Mouse (Mus musculus): ENCODE measurements around the gene Prkcb.

Prkcb gene

DNA sequence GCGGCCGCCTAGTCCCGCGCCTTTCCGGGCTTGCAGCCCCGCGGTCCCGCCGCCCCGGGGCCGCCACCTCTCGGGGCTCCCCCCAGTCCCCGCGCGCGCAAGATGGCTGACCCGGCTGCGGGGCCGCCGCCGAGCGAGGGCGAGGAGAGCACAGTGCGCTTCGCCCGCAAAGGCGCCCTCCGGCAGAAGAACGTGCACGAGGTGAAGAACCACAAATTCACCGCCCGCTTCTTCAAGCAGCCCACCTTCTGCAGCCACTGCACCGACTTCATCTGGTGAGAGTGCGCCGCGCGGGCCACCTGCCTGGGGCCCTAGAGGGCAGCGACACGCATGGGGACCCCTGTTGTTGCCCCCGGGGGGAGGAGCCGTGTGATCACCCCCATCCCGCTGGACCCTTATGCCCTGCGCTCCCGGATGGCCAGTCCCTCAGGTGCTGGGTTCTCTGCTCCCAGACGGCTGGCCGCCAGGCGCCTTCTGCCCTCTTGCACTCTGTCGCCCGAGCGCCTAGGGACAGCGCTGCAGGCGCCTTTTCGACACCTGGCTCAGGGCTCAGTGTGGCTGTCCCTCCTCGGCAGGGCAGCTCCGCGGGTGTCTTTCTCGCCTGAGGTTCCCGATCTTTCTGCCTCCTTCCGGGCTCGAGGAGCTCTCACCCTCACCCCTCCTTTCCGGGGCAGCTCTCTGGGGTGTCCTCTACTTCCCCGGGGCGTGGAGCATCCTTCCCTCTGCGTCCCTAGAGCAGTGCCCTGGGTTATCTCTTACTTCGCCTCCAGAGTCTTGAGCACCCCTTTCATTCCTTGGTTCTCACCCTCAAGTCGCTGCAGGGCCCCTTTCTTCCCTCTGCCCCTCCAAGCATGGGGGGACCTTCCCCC, 926 bp downstream of the Prkcb start:
- in situ Hi-C loops (cut with MboI, MseI) = no loop called here

- in situ Hi-C loops (cut with MboI, MseI) = no loop called here
Observed at GRCm38 (mm10) chr7:122290165-122290564, 1.6 kb downstream of the Prkcb start.

DNA sequence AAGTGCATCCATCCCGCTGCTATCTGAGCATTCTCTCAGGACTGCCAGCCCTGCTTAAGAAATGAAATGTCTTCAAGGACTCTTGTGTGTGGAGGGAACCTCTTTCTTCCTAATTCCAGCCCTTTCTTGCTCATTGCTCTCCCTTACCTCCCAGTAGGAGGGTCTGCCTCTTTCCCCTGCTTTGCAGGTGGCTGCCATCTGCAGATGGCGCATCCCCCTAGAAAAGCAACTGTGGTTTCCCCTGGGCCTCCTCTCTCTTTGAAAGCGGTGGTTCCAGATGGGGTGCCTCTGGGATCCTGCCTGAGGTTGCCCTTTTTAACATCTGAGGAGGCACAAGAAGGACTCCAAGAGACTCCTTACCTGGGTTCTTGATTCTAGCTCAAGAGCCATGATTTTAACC, 2.2 kb downstream of the Prkcb start:
- in situ Hi-C loops (cut with MboI, MseI) = no loop called here

GRCm38 (mm10) chr7:122292151-122292550, 3.6 kb downstream of the Prkcb start:
- in situ Hi-C loops (cut with MboI, MseI) = no loop called here

DNA sequence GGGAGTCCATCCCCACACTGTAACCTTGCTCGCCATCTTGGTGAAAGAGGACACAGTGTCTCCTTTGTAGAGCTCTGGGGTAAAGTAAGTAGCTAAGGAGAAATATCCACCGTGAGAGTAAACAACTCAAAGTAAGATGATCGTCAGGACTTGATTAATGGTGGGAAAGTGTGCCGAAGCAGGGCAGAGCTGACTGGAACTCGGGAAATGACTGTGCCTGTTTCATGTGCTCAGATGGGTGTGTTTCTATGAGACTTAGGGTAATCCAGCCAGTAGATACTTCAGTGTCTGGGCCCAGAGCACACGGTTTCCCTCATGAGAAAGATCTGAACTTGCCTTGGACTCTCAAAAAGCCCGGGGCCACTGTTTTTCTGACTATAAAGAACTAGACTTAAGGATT, 5.6 kb downstream of the Prkcb start:
- in situ Hi-C loops (cut with MboI, MseI) = no loop called here

- in situ Hi-C loops (cut with MboI, MseI) = no loop called here
Observed at GRCm38 (mm10) chr7:122295363-122295762, 6.8 kb downstream of the Prkcb start.

GRCm38 (mm10) chr7:122296331-122296730, 7.8 kb downstream of the Prkcb start:
- in situ Hi-C loops (cut with MboI, MseI) = no loop called here

DNA sequence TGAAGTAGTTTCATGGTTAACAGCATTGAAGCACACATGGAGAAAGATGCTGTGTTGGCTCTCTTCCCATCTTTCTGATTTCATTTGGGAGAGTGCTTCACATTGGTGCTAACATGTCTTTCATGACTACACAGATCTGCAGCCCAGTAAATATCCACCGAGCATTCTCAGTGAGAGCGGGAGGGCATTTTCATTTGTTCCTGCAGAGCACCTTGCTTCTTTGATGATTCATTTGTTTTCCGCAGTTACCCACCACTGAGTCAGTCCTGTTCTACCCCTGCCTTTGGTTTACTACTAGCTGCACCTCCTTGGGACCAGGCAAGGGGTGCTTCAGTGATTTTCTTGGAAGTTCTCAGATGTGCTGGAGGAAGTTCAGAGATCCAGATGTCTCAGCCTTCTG, 8.3 kb downstream of the Prkcb start:
- in situ Hi-C loops (cut with MboI, MseI) = no loop called here

GRCm38 (mm10) chr7:122297627-122298026, 9.1 kb downstream of the Prkcb start:
- in situ Hi-C loops (cut with MboI, MseI) = no loop called here

DNA sequence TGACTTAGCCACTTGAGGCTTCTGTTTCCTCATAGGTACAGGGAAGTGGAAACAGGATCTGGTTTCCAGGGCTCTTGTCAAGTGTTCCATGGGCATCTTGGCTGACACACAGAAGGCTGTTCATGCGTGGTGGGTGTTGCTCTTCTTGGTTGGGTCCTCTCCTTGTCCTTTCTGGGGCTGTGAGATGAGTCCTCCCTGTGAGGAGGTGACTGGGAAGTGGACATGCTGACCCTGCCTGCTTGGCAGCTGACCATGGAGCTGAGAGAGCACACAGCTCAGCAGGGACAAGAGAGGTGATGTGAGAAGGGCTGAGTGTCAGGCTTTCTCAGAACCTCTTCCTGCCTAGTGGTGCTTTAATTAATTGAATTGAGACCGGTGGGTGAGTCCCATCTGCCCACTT, 10.2 kb downstream of the Prkcb start:
- in situ Hi-C loops (cut with MboI, MseI) = no loop called here

- in situ Hi-C loops (cut with MboI, MseI) = no loop called here
Observed at GRCm38 (mm10) chr7:122300538-122300937, 12.0 kb downstream of the Prkcb start.

DNA sequence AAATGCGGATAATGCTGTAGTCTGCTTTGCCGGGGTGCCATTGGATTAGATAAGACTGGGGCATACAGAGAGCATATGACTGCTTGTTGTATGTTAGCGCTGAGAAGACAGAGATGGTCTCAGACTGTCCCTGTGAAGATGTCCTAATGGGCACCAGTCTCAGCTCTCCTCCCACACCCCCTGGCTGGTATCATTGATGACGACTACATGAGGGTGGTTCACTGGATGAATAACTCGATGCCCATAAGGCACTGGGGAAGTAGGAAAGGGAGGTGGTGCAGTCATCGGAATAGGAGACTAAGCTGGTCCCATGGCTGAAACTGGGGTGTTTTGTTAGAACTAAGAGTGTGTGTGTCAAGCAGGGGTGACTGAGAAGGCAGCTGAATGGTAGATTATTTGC, 14.0 kb downstream of the Prkcb start:
- in situ Hi-C loops (cut with MboI, MseI) = no loop called here

GRCm38 (mm10) chr7:122303988-122304387, 15.4 kb downstream of the Prkcb start:
- in situ Hi-C loops (cut with MboI, MseI) = no loop called here

GRCm38 (mm10) chr7:122304521-122304920, 16.0 kb downstream of the Prkcb start:
- in situ Hi-C loops (cut with MboI, MseI) = no loop called here

GRCm38 (mm10) chr7:122307241-122307640, 18.7 kb downstream of the Prkcb start:
- in situ Hi-C loops (cut with MboI, MseI) = no loop called here

- in situ Hi-C loops (cut with MboI, MseI) = no loop called here
Observed at GRCm38 (mm10) chr7:122308661-122309060, 20.1 kb downstream of the Prkcb start.

GRCm38 (mm10) chr7:122309909-122310725, 21.6 kb downstream of the Prkcb start:
- in situ Hi-C loops (cut with MboI, MseI) = no loop called here

GRCm38 (mm10) chr7:122310726-122311018, 22.1 kb downstream of the Prkcb start:
- in situ Hi-C loops (cut with MboI, MseI) = no loop called here

DNA sequence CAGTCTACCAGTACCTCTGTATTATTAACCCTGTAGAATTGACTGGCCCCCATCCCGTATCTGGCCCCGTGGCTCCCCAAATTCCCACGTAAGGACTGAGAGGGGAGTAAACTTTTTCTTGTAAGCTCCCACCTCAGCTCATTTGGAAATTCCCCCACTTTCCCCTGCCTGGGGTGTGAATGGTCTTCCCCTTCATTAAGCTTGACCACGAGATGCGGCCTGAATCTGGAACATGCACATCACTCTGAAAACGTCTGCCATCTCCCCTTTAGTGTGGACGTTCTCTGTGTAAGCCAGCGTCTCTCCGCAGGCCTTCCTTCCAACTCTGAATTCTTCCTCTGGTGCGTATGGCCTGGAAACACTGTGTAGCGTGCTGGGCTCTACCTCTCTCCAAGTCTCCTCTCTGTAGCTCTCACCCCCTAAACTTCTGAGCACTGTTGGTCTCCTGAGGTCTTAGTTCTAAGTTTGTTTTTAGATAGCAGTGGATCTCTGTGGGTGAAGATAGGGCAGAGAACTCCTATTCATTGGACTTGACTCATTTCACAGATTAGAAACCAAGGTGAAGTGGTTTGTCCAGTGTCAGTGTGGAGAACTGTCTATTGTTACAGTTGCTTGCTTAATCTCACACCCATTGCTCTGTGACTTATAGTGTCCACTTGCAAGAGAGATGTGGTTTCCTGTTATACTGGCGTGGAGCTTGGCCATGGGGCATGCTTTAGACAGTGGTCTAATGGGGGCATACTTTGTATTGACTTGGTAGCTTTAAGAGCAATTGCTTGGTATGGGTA, 25.3 kb downstream of the Prkcb start:
- in situ Hi-C loops (cut with MboI, MseI) = no loop called here

DNA sequence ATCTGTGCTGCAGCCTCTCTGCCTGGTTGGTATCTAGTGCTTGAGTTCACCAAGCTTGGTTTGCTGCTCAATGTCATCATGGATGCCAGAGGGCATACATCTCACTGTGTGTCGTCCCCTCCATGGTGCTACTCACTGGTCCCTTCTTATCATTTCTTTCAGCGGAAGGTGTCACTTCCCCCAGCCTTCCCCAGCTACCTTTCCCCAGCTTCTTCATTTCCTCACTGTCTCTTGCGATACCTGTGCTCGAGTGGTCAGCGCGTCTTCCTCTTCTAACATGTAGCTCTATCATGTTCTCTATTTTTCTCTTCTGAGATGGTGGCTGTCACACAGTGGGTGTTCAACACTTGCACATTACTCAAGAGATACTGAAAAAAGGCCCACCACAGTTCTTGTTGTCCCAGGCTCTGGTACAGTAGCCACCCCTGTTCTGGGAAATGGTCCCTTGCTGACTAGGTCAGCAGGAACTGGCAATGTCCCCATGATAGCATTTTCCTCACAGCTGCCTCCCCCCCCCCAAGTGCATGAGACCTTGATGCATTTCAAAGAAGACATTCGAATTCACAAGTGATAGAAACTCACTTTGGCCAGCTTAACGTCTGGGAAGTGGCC, 27.3 kb downstream of the Prkcb start:
- in situ Hi-C loops (cut with MboI, MseI) = no loop called here

- in situ Hi-C loops (cut with MboI, MseI) = no loop called here
Observed at GRCm38 (mm10) chr7:122316681-122317080, 28.1 kb downstream of the Prkcb start.

DNA sequence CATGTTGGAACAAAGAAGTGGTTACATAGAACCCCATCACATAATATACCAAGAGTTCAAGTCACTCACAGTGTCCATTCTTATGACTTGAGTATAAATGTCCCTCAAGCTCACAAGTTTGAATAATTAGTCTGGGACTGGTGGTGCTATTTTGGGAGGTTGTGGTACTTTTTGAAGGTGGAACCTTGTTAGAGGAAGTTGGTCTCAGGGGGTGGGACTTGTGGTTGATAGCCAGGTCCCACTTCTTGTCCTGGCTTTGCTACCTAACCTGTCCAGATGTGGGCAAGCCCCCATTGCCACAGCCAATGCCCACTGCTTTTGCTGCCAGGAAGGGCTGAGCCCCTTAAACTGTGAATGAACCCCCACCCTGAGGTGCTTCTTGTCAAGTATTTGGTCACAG, 28.9 kb downstream of the Prkcb start:
- in situ Hi-C loops (cut with MboI, MseI) = no loop called here
